Mouse (Mus musculus) A20 (cell line): ENCODE results near the gene Rack1.

Source experiments
- DNase-seq: peaks from one replicate; pipeline ENCODE4 v3.0.0-alpha.2; 2011; ENCODE audit warnings: low read depth, low spot score

Gene Rack1

GRCm38 (mm10) chr11:48840805-48841204 is 40.7 kb downstream of the Rack1 start:
- peak; percentile 49 for DNase-seq

GRCm38 (mm10) chr11:48841213-48841612 is 41.1 kb downstream of the Rack1 start:
- DNase-seq = no peak

GRCm38 (mm10) chr11:48842378-48842792 is 42.3 kb downstream of the Rack1 start:
- DNase-seq = peak; percentile 79

GRCm38 (mm10) chr11:48843202-48843601 is 43.1 kb downstream of the Rack1 start:
- DNase-seq = peak; percentile 82

GRCm38 (mm10) chr11:48844309-48844708 is 44.2 kb downstream of the Rack1 start:
- no peak for DNase-seq

GRCm38 (mm10) chr11:48845244-48845815 is 45.2 kb downstream of the Rack1 start:
- peak; percentile 59 for DNase-seq

GRCm38 (mm10) chr11:48846362-48846761 is 46.2 kb downstream of the Rack1 start:
- DNase-seq = peak; percentile 39

GRCm38 (mm10) chr11:48846881-48847280 is 46.7 kb downstream of the Rack1 start:
- no peak for DNase-seq

GRCm38 (mm10) chr11:48850240-48850639 is 50.1 kb downstream of the Rack1 start:
- no peak for DNase-seq

- DNase-seq = peak; percentile 65
These were observed 51.3 kb downstream of the Rack1 start for GRCm38 (mm10) chr11:48851270-48851995.

GRCm38 (mm10) chr11:48852190-48852589 is 52.1 kb downstream of the Rack1 start:
- DNase-seq = no peak

- peak; percentile 83 for DNase-seq
These were observed 52.7 kb downstream of the Rack1 start for GRCm38 (mm10) chr11:48852624-48853473.

- DNase-seq = peak; percentile 94
These were observed 53.5 kb downstream of the Rack1 start for GRCm38 (mm10) chr11:48853474-48854180.
